Mouse (Mus musculus) erythroid progenitor cell, adult 5-6 weeks (primary cell): ENCODE measurements around the gene Gabrq. TPM values are rescaled to one million over a fixed set of nuclear protein-coding genes. Genes with fewer than 3 reads are reported as not detected.

Source experiments
- ATAC-seq: replicated peaks from 2 replicates; pipeline ENCODE4 v1.8.0; 2016; ENCODE audit warnings: moderate number of reproducible peaks, mild to moderate bottlenecking, moderate TSS enrichment, inconsistent platforms; ENCODE audit not compliant: poor library complexity, low FRiP score, severe bottlenecking
- total RNA-seq, 2 experiments: library from RNA; stranded (forward) in 1 of 2; stranded (reverse) in 1 of 2; fragments of 150-400 nt in 1 of 2; fragments of 186-747, 209-891 nt in 1 of 2; gene quantifications; 2 replicates each; pipeline versions ENCODE4 v1.2.3 to v1.2.4; 2015 to 2017; ENCODE audit warnings: low replicate concordance in 2 of 2

The Gabrq gene
- not detected in 2 replicates for total RNA-seq (2015; ENCODE audit: low replicate concordance)
- total RNA-seq (2017; ENCODE audit: low replicate concordance) = not detected in 2 replicates

GRCm38 (mm10) chrX:72824776-72825588 lies at the start of gene Gabrq:
Gene Gabrq (plus strand): TSS chrX:72825178.
- ATAC-seq = no peak

- no peak for ATAC-seq
Measured at GRCm38 (mm10) chrX:72788773-72789557, 36.0 kb upstream of the Gabrq start.

- no peak for ATAC-seq
Measured at GRCm38 (mm10) chrX:72789558-72789871, 35.5 kb upstream of the Gabrq start.

DNA sequence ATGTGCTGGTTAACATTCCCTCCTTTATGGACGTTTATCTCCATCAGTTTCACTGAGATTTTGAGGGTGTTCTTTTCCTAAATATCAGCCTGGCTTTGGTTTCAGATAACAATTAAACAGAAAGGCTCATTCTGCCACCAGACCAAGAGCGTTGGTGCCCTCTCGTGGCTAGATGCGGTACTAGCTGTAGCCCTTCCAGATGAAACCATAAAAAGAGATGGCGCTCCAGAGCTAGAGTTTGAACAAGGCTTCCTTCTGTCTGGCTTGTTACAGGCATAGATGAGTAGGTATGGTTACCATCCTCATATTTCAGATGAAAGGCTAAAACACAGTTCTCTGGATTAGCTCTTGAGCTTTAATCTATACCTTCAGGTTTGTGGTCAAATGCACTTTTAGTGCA lies 5.4 kb upstream of the Gabrq start:
- no peak for ATAC-seq

DNA sequence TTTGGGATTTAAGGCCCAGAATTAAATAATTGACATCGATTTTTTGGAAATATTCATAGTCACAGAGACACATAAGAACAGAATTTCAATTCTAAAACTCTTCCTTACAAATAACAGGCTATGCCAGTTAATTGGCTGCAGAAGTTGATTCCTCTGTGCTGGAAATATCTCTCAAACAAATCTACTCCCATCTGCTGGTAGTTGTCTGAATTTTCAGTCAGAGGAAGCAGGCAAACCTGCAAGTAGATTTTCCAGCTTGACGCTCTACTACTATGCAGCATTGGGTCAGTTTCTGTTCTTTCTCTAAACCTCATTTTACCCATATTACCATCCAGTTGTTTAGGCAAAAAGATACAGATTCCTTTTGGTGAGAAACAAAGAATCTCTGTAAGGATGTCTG lies 1.7 kb upstream of the Gabrq start:
- no peak for ATAC-seq

GRCm38 (mm10) chrX:72825589-72825905 lies 569 bp downstream of the Gabrq start:
- no peak for ATAC-seq

Other genes starting within 250 kb of the Gabrq start
- gene Gabra3, start 168.3 kb upstream of the Gabrq start, total RNA-seq (2015; ENCODE audit: low replicate concordance) = not detected in 2 replicates
- not detected in 2 replicates for gene Gabra3, start 168.3 kb upstream of the Gabrq start, total RNA-seq (2017; ENCODE audit: low replicate concordance)
- gene Cetn2, start 93.2 kb downstream of the Gabrq start, total RNA-seq (2015; ENCODE audit: low replicate concordance) = 13.0 and 23.5 TPM in 2 replicates
- gene Cetn2, start 93.2 kb downstream of the Gabrq start, total RNA-seq (2017; ENCODE audit: low replicate concordance) = 20.4 and 26.8 TPM in 2 replicates
- 14.3 and 17.7 TPM in 2 replicates for gene Nsdhl, start 93.4 kb downstream of the Gabrq start, total RNA-seq (2015; ENCODE audit: low replicate concordance)
- 10.8 and 16.8 TPM in 2 replicates for gene Nsdhl, start 93.4 kb downstream of the Gabrq start, total RNA-seq (2017; ENCODE audit: low replicate concordance)
- not detected in 2 replicates for gene Zfp185, start 162.2 kb downstream of the Gabrq start, total RNA-seq (2015; ENCODE audit: low replicate concordance)
- not detected in 2 replicates for gene Zfp185, start 162.2 kb downstream of the Gabrq start, total RNA-seq (2017; ENCODE audit: low replicate concordance)
- gene Pnma5, start 211.9 kb downstream of the Gabrq start, total RNA-seq (2015; ENCODE audit: low replicate concordance) = not detected in 2 replicates
- gene Pnma5, start 211.9 kb downstream of the Gabrq start, total RNA-seq (2017; ENCODE audit: low replicate concordance) = not detected in 2 replicates
- not detected in 2 replicates for gene Pnma3, start 239.6 kb downstream of the Gabrq start, total RNA-seq (2015; ENCODE audit: low replicate concordance)
- gene Pnma3, start 239.6 kb downstream of the Gabrq start, total RNA-seq (2017; ENCODE audit: low replicate concordance) = not detected in 2 replicates